Mouse (Mus musculus): ENCODE data around the gene Alpl.

Alpl gene

GRCm38 (mm10) chr4:137747091-137747490 is 49.1 kb downstream of the Alpl start:
- in situ Hi-C loops (cut with MboI; ENCODE audit: unreplicated experiment in 2 of 2) = no loop called here

GRCm38 (mm10) chr4:137744433-137744918 is 51.7 kb downstream of the Alpl start:
- in situ Hi-C loops (cut with MboI; ENCODE audit: unreplicated experiment in 2 of 2) = no loop called here

GRCm38 (mm10) chr4:137743791-137744190 is 52.4 kb downstream of the Alpl start:
- in situ Hi-C loops (cut with MboI; ENCODE audit: unreplicated experiment in 2 of 2) = no loop called here

GRCm38 (mm10) chr4:137740350-137740749 is 55.8 kb downstream of the Alpl start:
- in situ Hi-C loops (cut with MboI; ENCODE audit: unreplicated experiment in 2 of 2) = no loop called here

GRCm38 (mm10) chr4:137739151-137739923 is 56.8 kb downstream of the Alpl start:
- in situ Hi-C loops (cut with MboI; ENCODE audit: unreplicated experiment in 2 of 2) = no loop called here

- in situ Hi-C loops (cut with MboI; ENCODE audit: unreplicated experiment in 2 of 2) = no loop called here
Measured at GRCm38 (mm10) chr4:137737760-137738159, 58.4 kb downstream of the Alpl start.

- in situ Hi-C loops (cut with MboI; ENCODE audit: unreplicated experiment in 2 of 2) = no loop called here
Measured at GRCm38 (mm10) chr4:137736220-137736701, 59.9 kb downstream of the Alpl start.

GRCm38 (mm10) chr4:137733459-137733858 is 62.7 kb downstream of the Alpl start:
- in situ Hi-C loops (cut with MboI; ENCODE audit: unreplicated experiment in 2 of 2) = loop anchor here (5.0 kb wide), 4 partner anchors 59 to 214 kb away; partner anchors contain the start of gene Alpl (in 1 of the 2)

GRCm38 (mm10) chr4:137732962-137733361 is 63.2 kb downstream of the Alpl start:
- in situ Hi-C loops (cut with MboI; ENCODE audit: unreplicated experiment in 2 of 2) = loop anchor here (5.0 kb wide), 4 partner anchors 59 to 214 kb away; partner anchors contain the start of gene Alpl (in 1 of the 2)

- in situ Hi-C loops (cut with MboI; ENCODE audit: unreplicated experiment in 2 of 2) = loop anchor here (5.0 kb wide), 4 partner anchors 60 to 215 kb away; partner anchors contain the start of gene Alpl (in 1 of the 2)
Measured at GRCm38 (mm10) chr4:137732361-137732760, 63.8 kb downstream of the Alpl start.

GRCm38 (mm10) chr4:137731891-137732290 is 64.3 kb downstream of the Alpl start:
- in situ Hi-C loops (cut with MboI; ENCODE audit: unreplicated experiment in 2 of 2) = loop anchor here (5.0 kb wide), 4 partner anchors 60 to 215 kb away; partner anchors contain the start of gene Alpl (in 1 of the 2)

- in situ Hi-C loops (cut with MboI; ENCODE audit: unreplicated experiment in 2 of 2) = loop anchor here (5.0 kb wide), 4 partner anchors 62 to 217 kb away; partner anchors contain the start of gene Alpl (in 1 of the 2)
Measured at GRCm38 (mm10) chr4:137730757-137731156, 65.4 kb downstream of the Alpl start.

- in situ Hi-C loops (cut with MboI; ENCODE audit: unreplicated experiment in 2 of 2) = loop anchor here (5.0 kb wide), 4 partner anchors 62 to 217 kb away; partner anchors contain the start of gene Alpl (in 1 of the 2)
Measured at GRCm38 (mm10) chr4:137730134-137730533, 66.0 kb downstream of the Alpl start.

- in situ Hi-C loops (cut with MboI; ENCODE audit: unreplicated experiment in 2 of 2) = loop anchor here in 1 of 2 experiments (5.0 kb wide), 1 partner anchor 218 kb away; no protein-coding TSS in a partner anchor
Measured at GRCm38 (mm10) chr4:137729155-137729855, 66.9 kb downstream of the Alpl start.

GRCm38 (mm10) chr4:137728399-137729154 is 67.6 kb downstream of the Alpl start:
- in situ Hi-C loops (cut with MboI; ENCODE audit: unreplicated experiment in 2 of 2) = loop anchor here in 1 of 2 experiments (5.0 kb wide), 1 partner anchor 219 kb away; no protein-coding TSS in a partner anchor

GRCm38 (mm10) chr4:137727506-137728187 is 68.5 kb downstream of the Alpl start:
- in situ Hi-C loops (cut with MboI; ENCODE audit: unreplicated experiment in 2 of 2) = loop anchor here in 1 of 2 experiments (5.0 kb wide), 1 partner anchor 220 kb away; no protein-coding TSS in a partner anchor

GRCm38 (mm10) chr4:137726739-137727505 is 69.3 kb downstream of the Alpl start:
- in situ Hi-C loops (cut with MboI; ENCODE audit: unreplicated experiment in 2 of 2) = loop anchor here in 1 of 2 experiments (5.0 kb wide), 1 partner anchor 220 kb away; no protein-coding TSS in a partner anchor

- in situ Hi-C loops (cut with MboI; ENCODE audit: unreplicated experiment in 2 of 2) = loop anchor here in 1 of 2 experiments (5.0 kb wide), 1 partner anchor 222 kb away; no protein-coding TSS in a partner anchor
Measured at GRCm38 (mm10) chr4:137725541-137726145, 70.5 kb downstream of the Alpl start.

Data from v-Abl transformed pro-B cells (cell line).